Mouse (Mus musculus) testis, adult 10 weeks (tissue): ENCODE data around the gene Dcaf12l1. TPM values are rescaled to one million over a fixed set of nuclear protein-coding genes. Genes with fewer than 3 reads are reported as not detected.

Experiments
- polyA plus RNA-seq: library from polyadenylated mRNA; stranded (reverse); fragments of 350-450 nt; fragmentation: Illumina TruSeq; extraction: RNeasy Lipid Tissue Mini Kit (QIAGEN cat#74804); gene quantifications from one replicate; pipeline ENCODE4 v1.2.3, GENCODE M21; 2014; ENCODE audit warnings: low read depth, low replicate concordance

The Dcaf12l1 gene
- 7.3 TPM for polyA plus RNA-seq

GRCm38 (mm10) chrX:44789761-44790411 is at the start of gene Dcaf12l1:
Gene Dcaf12l1 (minus strand): TSS chrX:44790197.

